Mouse (Mus musculus) lung, postnatal 10 days (tissue): ENCODE data around the gene Nck2.

Experiments used
- DNase-seq: peaks from one replicate; pipeline ENCODE4 v3.0.0; 2021

The Nck2 gene

GRCm38 (mm10) chr1:43436554-43436953 lies 7.8 kb upstream of the Nck2 start:
- no peak for DNase-seq

- DNase-seq, result no peak
Measured at GRCm38 (mm10) chr1:43439261-43439660, 5.1 kb upstream of the Nck2 start.

GRCm38 (mm10) chr1:43442568-43442967 lies 1.8 kb upstream of the Nck2 start:
- no peak for DNase-seq

GRCm38 (mm10) chr1:43445170-43446088 lies 1.1 kb downstream of the Nck2 start:
- peak; percentile 88 for DNase-seq

GRCm38 (mm10) chr1:43446089-43446533 lies 1.7 kb downstream of the Nck2 start:
- DNase-seq, result peak; percentile 77

GRCm38 (mm10) chr1:43446731-43447601 lies 2.6 kb downstream of the Nck2 start:
- peak; percentile 75 for DNase-seq

GRCm38 (mm10) chr1:43447602-43448287 lies 3.4 kb downstream of the Nck2 start:
- no peak for DNase-seq

- DNase-seq, result no peak
Measured at GRCm38 (mm10) chr1:43450811-43451210, 6.4 kb downstream of the Nck2 start.

GRCm38 (mm10) chr1:43453683-43454082 lies 9.3 kb downstream of the Nck2 start:
- no peak for DNase-seq

- DNase-seq, result no peak
Measured at GRCm38 (mm10) chr1:43454741-43455140, 10.4 kb downstream of the Nck2 start.

GRCm38 (mm10) chr1:43455196-43455595 lies 10.8 kb downstream of the Nck2 start:
- no peak for DNase-seq

GRCm38 (mm10) chr1:43457012-43457766 lies 12.8 kb downstream of the Nck2 start:
- DNase-seq, result no peak

- no peak for DNase-seq
Measured at GRCm38 (mm10) chr1:43460468-43460867, 16.1 kb downstream of the Nck2 start.

GRCm38 (mm10) chr1:43462666-43463065 lies 18.3 kb downstream of the Nck2 start:
- DNase-seq, result peak; percentile 54

GRCm38 (mm10) chr1:43463941-43464682 lies 19.7 kb downstream of the Nck2 start:
- DNase-seq, result no peak

GRCm38 (mm10) chr1:43464976-43465375 lies 20.6 kb downstream of the Nck2 start:
- DNase-seq, result no peak

GRCm38 (mm10) chr1:43465957-43466624 lies 21.7 kb downstream of the Nck2 start:
- DNase-seq, result no peak

GRCm38 (mm10) chr1:43467656-43468055 lies 23.3 kb downstream of the Nck2 start:
- peak; percentile 67 for DNase-seq

- no peak for DNase-seq
Measured at GRCm38 (mm10) chr1:43468207-43468606, 23.8 kb downstream of the Nck2 start.

GRCm38 (mm10) chr1:43468978-43469377 lies 24.6 kb downstream of the Nck2 start:
- DNase-seq, result no peak
